Mouse (Mus musculus) ZHBTc4 (cell line): ENCODE data around the gene St3gal5.

Experiments used
- DNase-seq: peaks from one replicate; pipeline ENCODE4 v3.0.0-alpha.2; 2011; ENCODE audit warnings: low read depth, low spot score

Gene St3gal5

DNA sequence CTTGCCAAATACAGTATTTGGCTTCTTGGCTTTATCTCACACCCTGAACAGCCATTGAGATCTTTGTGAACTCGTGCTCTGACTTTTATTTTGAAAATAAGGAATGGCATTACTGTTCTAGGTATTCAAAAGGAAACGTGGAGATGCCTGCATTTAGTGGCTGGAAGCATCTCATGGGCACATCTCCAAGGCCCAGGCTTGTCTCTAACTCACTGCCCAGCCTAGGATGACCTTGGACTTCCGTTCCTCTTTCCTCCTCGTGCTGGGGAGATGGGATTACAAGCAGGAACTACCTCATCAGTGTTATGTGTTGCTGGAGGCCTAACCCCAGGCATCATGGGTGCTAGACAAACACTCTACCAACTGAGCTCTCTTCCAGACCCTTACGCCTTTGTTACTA lies 105.9 kb downstream of the St3gal5 start:
- DNase-seq, result no peak
